Mouse (Mus musculus) erythroblast, embryonic 14.5 days (primary cell): Measurements from ENCODE around the gene Hoxa9.

ENCODE experiments used
- GATA1 ChIP-seq: IDR thresholded peaks from 2 replicates; pipeline ENCODE4 v1.6.1; 2012; ENCODE audit warnings: low read length, inconsistent platforms, mixed read lengths
- TAL1 ChIP-seq: IDR thresholded peaks from 3 replicates; pipeline ENCODE4 v1.6.1; 2012; ENCODE audit warnings: low read length, inconsistent platforms, mixed read lengths

DNA sequence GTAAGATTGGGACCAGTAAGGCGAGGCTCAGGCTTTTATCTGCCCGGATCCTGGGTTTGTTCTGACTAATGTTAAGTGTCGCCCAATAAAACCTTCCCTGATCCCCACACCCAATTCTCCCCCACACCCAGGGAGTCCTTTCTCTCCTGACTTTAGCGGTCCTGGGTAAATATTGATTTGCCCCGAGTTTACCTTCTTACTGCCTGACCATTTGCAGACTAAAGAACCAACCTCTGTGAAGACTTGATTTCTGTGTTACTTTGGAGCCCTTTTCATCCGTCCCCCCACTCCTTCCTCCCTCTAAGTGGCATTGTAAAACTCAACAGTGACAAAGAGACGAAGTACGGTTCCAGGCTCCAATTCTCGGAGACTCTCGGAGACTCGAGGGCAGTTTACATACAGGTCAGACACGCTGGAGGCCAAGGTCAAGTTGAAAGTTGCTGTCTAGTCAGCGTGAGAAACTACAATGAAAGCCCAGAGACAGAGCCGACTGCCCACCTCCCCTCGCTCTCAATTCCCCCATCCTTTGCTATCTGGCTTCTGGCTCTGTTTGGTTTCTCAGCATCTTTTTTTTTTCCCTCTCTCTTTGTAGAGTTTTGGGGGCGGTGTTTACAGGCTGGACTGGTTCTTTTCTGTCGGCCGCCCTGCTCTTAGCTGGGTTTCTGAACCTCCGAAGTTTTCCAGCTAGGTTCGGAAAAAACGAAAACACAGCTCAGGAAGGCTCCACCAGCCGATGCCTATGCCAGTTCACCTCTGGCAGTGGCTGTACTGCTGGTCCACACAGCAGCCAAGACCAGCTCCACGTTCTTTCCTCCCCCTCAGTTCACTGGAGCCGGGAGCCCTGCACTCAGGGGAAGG lies 31.8 kb upstream of the Hoxa9 start:
- TF ChIP-seq GATA1 (no peak), TAL1 (no peak)
